Mouse (Mus musculus) mesoderm, embryonic 11.5 days (tissue): ENCODE data around the gene Olfr67.
"Not testable (repeated sequence)": the region's sequence is repeated elsewhere in the genome, so short reads cannot be mapped to it uniquely, and the experiment has no call there.

ENCODE experiments used
- DNase-seq: peaks from one replicate; pipeline ENCODE4 v3.0.0-alpha.2; 2012; ENCODE audit warnings: low read depth, low spot score

Gene Olfr67

DNA sequence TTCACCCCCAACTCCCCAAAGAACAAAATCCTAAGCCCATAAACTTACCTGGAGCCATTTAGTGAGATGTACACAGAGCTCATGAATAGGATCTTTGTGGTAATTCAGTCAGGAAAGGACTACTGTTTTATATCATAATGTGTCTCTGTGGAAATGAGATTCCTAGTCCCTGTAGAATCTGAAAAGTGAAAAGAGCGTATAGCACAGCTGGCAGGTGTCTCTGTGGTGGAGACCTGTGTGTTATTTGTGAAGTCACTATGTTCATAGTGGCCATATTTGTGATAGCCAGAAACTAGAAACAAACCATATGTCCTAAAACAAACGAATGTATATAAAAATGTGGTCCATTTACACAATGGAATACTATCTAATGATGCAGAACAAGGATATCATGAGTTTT, 20.1 kb downstream of the Olfr67 start, which contains the start of gene Olfr69:
Olfr69 (minus strand) TSS at position 101 of the 400 bp plus-strand sequence.
- no peak for DNase-seq

DNA sequence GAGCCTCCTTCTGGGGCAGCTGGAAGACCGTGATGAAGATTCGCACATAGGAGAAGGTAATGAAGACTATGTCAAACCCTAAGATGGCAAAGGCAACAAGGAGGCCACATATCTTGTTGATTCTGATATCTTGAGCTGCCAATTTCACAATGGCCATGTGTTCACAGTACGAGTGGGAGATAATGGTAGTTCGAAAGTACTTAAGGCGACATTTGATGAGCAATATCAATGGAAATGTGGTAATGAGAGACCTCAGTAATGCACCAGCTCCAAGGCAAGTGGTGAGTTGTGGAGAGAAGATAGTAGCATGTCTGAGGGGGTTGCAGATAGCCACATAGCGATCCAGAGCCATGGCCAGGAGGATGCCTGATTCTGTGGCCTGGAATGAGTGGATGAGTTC, 23.9 kb downstream of the Olfr67 start:
- not testable (repeated sequence) for DNase-seq

DNA sequence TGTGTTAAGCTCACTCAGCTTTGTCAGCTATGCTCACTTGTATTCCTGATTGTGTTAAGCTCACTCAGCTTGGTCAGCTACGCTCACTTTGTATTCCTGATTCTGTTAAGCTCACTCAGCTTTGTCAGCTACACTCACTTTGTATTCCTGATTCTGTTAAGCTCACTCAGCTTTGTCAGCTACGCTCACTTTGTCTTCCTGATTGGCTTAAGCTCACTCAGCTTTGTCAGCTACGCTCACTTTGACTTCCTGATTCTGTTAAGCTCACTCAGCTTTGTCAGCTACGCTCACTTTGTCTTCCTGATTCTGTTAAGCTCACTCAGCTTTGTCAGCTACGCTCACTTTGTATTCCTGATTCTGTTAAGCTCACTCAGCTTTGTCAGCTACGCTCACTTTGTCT, 29.4 kb downstream of the Olfr67 start:
- DNase-seq: not testable (repeated sequence)

DNA sequence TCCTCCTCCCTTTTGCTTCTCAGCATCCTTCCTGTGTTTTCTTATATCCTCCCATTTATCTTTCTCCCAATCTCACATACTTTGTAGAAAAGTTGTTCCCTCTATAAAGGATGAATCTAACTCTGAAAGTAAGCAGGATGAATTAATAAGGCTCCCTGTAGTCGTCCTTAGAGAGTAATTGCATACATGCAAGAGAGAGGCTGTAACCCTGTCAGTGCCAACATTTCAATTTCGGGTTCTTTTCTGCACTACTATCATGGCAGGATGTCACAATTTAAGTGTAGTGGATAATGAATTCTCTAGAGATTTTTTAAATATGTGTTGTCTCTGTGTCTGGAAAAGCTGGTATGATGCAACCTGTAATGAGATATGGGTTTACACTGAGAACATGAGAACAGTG, 34.4 kb downstream of the Olfr67 start, which contains the start of gene Olfr630:
Olfr630 (minus strand) TSS at position 101 of the 400 bp plus-strand sequence.
- DNase-seq: no peak

DNA sequence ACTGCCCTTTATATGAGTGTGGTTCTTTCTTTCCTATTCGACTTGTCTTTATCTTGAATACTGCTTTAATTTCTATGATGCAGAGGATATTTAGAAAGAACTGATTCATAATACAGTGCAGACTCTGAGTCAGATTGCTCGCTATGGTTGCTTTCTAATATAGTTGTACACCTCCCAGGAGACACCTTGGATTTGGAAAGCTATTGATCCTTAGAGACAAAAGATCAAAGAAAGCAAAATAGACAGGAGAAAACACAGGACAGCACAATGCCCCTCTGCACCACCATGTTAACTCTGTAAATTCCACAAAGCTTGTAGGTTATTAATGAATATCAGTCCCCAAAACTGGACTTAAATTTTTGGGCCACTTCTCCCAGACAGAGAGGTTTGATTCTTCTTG, 46.8 kb downstream of the Olfr67 start, which contains the start of gene Olfr629:
Olfr629 (minus strand) TSS at position 101 of the 400 bp plus-strand sequence.
- DNase-seq: no peak
